Mouse (Mus musculus) gonadal fat pad, adult 2 months (tissue): ENCODE measurements around the gene Srsf6. TPM values are rescaled to one million over a fixed set of nuclear protein-coding genes. Genes with fewer than 3 reads are reported as not detected.

Experiments used
- DNase-seq: peaks from one replicate; pipeline ENCODE4 v3.0.0-alpha.2; 2012; ENCODE audit warnings: low read depth
- polyA plus RNA-seq: library from polyadenylated mRNA; depleted of rRNA; stranded (reverse); fragments of >200 nt; gene quantifications from 2 replicates; pipeline ENCODE4 v1.2.3, GENCODE M21; 2012

Gene Srsf6
- polyA plus RNA-seq, 1 experiment: 85.3 TPM

- no peak for DNase-seq
Measured at GRCm38 (mm10) chr2:162931674-162932650, 634 bp downstream of the Srsf6 start.

GRCm38 (mm10) chr2:162932706-162933105 lies 1.4 kb downstream of the Srsf6 start:
- DNase-seq: no peak

- no peak for DNase-seq
Measured at GRCm38 (mm10) chr2:162934421-162934820, 3.1 kb downstream of the Srsf6 start.

- DNase-seq: no peak
Measured at GRCm38 (mm10) chr2:162935700-162936099, 4.4 kb downstream of the Srsf6 start.

GRCm38 (mm10) chr2:162939562-162939961 lies 8.2 kb downstream of the Srsf6 start:
- no peak for DNase-seq

GRCm38 (mm10) chr2:162943148-162943846 lies 12.0 kb downstream of the Srsf6 start, which contains the start of gene L3mbtl1:
Gene L3mbtl1, plus strand, starts transcription at chr2:162943472.
- no peak for DNase-seq

- no peak for DNase-seq
Measured at GRCm38 (mm10) chr2:162943931-162944330, 12.6 kb downstream of the Srsf6 start.

GRCm38 (mm10) chr2:162946964-162947363 lies 15.6 kb downstream of the Srsf6 start:
- DNase-seq: no peak

- DNase-seq: no peak
Measured at GRCm38 (mm10) chr2:162947736-162948135, 16.4 kb downstream of the Srsf6 start.

- DNase-seq: no peak
Measured at GRCm38 (mm10) chr2:162948221-162948620, 16.9 kb downstream of the Srsf6 start.

GRCm38 (mm10) chr2:162950776-162951175 lies 19.4 kb downstream of the Srsf6 start:
- DNase-seq: no peak

GRCm38 (mm10) chr2:162956843-162957242 lies 25.5 kb downstream of the Srsf6 start:
- DNase-seq: no peak

- no peak for DNase-seq
Measured at GRCm38 (mm10) chr2:162961321-162961720, 30.0 kb downstream of the Srsf6 start.

- DNase-seq: no peak
Measured at GRCm38 (mm10) chr2:162966734-162967133, 35.4 kb downstream of the Srsf6 start.

GRCm38 (mm10) chr2:162968357-162968756 lies 37.0 kb downstream of the Srsf6 start:
- no peak for DNase-seq

- DNase-seq: no peak
Measured at GRCm38 (mm10) chr2:162969101-162969500, 37.8 kb downstream of the Srsf6 start.

- DNase-seq: no peak
Measured at GRCm38 (mm10) chr2:162970896-162971295, 39.6 kb downstream of the Srsf6 start.

GRCm38 (mm10) chr2:162972752-162973151 lies 41.4 kb downstream of the Srsf6 start:
- no peak for DNase-seq

- no peak for DNase-seq
Measured at GRCm38 (mm10) chr2:162973206-162973605, 41.9 kb downstream of the Srsf6 start.

GRCm38 (mm10) chr2:162973637-162974036 lies 42.3 kb downstream of the Srsf6 start:
- peak; percentile 42 for DNase-seq

- DNase-seq: no peak
Measured at GRCm38 (mm10) chr2:162975157-162975775, 43.9 kb downstream of the Srsf6 start.

- DNase-seq: no peak
Measured at GRCm38 (mm10) chr2:162976001-162976400, 44.7 kb downstream of the Srsf6 start.
